Mouse (Mus musculus) midbrain, postnatal 0 days (tissue): ENCODE measurements around the gene Trim60. TPM values are rescaled to one million over a fixed set of nuclear protein-coding genes. Genes with fewer than 3 reads are reported as not detected.
"Not testable (repeated sequence)": the region's sequence is repeated elsewhere in the genome, so short reads cannot be mapped to it uniquely, and the experiment has no call there.

Source experiments
- ATAC-seq: fragments of 200-750 bp; cut with Nextera tagmentation; 2 replicates; pipeline ENCODE4 v1.8.0; 2017; ENCODE audit warnings: moderate number of reproducible peaks, mild to moderate bottlenecking, moderate TSS enrichment, moderate library complexity; ENCODE audit not compliant: low FRiP score
- DNase-seq: peaks from one replicate; pipeline ENCODE4 v3.0.0-alpha.2; 2015; ENCODE audit warnings: low spot score
- H3K27ac ChIP-seq: fragments of 300-500 bp; sonication (generic); 2 replicates; pipeline ENCODE4 v1.5.1; 2014; ENCODE audit warnings: low read depth, mild to moderate bottlenecking, low read length, mixed read lengths
- H3K27me3 ChIP-seq: fragments of 300-500 bp; sonication (generic); 2 replicates; pipeline ENCODE4 v1.6.1; 2014; ENCODE audit warnings: low read length, control low read depth, mixed read lengths; ENCODE audit not compliant: insufficient read depth
- H3K36me3 ChIP-seq: fragments of 300-500 bp; sonication (generic); 2 replicates; pipeline ENCODE4 v1.6.1; 2014; ENCODE audit warnings: low read length, control low read depth, mixed read lengths; ENCODE audit not compliant: insufficient read depth
- H3K4me1 ChIP-seq: fragments of 300-500 bp; sonication (generic); 2 replicates; pipeline ENCODE4 v1.6.1; 2014; ENCODE audit warnings: mild to moderate bottlenecking, control low read depth, antibody characterized with exemption, low read length, mixed read lengths; ENCODE audit not compliant: insufficient read depth
- H3K4me2 ChIP-seq: fragments of 300-500 bp; sonication (generic); 2 replicates; pipeline ENCODE4 v1.6.1; 2014; ENCODE audit warnings: low read depth, mild to moderate bottlenecking, low read length, mixed read lengths; ENCODE audit not compliant: poor library complexity, severe bottlenecking
- H3K4me3 ChIP-seq: fragments of 300-500 bp; sonication (generic); 2 replicates; pipeline ENCODE4 v1.5.1; 2014; ENCODE audit warnings: low read depth, mild to moderate bottlenecking, low read length, moderate library complexity
- H3K9ac ChIP-seq: fragments of 300-500 bp; sonication (generic); replicated peaks from 2 replicates; pipeline ENCODE4 v1.6.1; 2014; ENCODE audit warnings: mild to moderate bottlenecking, low read length, moderate library complexity, mixed read lengths; ENCODE audit not compliant: poor library complexity, severe bottlenecking
- H3K9me3 ChIP-seq: fragments of 300-500 bp; sonication (generic); 2 replicates; pipeline ENCODE4 v1.6.1; 2016; ENCODE audit warnings: low read length, control low read depth
- CTCF ChIP-seq: IDR thresholded peaks from 2 replicates; pipeline ENCODE4 v1.5.1; 2016; ENCODE audit warnings: antibody characterized with exemption, mild to moderate bottlenecking
- WGBS: fragments of 180-500 bp; shearing (Covaris S2); extraction: QIAGEN DNeasy Blood & Tissue Kit; methylation state at CpG from one replicate; pipeline ENCODE4 v1.1.7; 2014; 5-methylcytosine and 5-hydroxymethylcytosine counted together
- polyA plus RNA-seq: library from polyadenylated mRNA; unstranded; fragments of >200 nt; fragmentation: Nextera tagmentation; extraction: Ambion mirVana; gene quantifications from 2 replicates; pipeline ENCODE4 v1.2.1, GENCODE M21; 2015
- total RNA-seq: library from RNA; depleted of rRNA; stranded (reverse); fragments of >200 nt; gene quantifications from 2 replicates; pipeline ENCODE4 v1.2.3, GENCODE M21; 2014

The Trim60 gene
- total and polyA plus RNA-seq, 2 experiments from 2014 or later, result not detected

GRCm38 (mm10) chr8:65028959-65029686 is 10.7 kb upstream of the Trim60 start:
- 69% methylated on average over 12 of the region's 12 CpGs for WGBS
- Histone ChIP-seq H3K4me1 (no peaks in the 10 kb centered on the region), H3K4me3 (no peak overlapping the region), H3K9ac (no peak overlapping the region), H3K27ac (no peak overlapping the region), H3K36me3 (no peaks in the 10 kb centered on the region), H3K9me3 (no peaks in the 10 kb centered on the region), H3K4me2 (no peak overlapping the region), H3K27me3 (no peaks in the 10 kb centered on the region)
- no peak for TF ChIP-seq CTCF
- DNase-seq (no peak), ATAC-seq (no peak)

GRCm38 (mm10) chr8:65022485-65022884 is 4.1 kb upstream of the Trim60 start:
- TF ChIP-seq CTCF, result peak; percentile 83
- Histone ChIP-seq H3K4me1 (no peaks in the 10 kb centered on the region), H3K4me3 (no peak overlapping the region), H3K9me3 (no peaks in the 10 kb centered on the region), H3K27ac (no peak overlapping the region), H3K9ac (no peak overlapping the region), H3K27me3 (no peaks in the 10 kb centered on the region), H3K4me2 (no peak overlapping the region), H3K36me3 (no peaks in the 10 kb centered on the region)
- 51% methylated on average over 8 of the region's 8 CpGs for WGBS
- DNase-seq, result peak; percentile 43
- no peak for ATAC-seq

GRCm38 (mm10) chr8:65007616-65008015 is 10.8 kb downstream of the Trim60 start:
- not testable (repeated sequence) for H3K9ac ChIP-seq, H3K27ac ChIP-seq, H3K4me3 ChIP-seq, H3K4me2 ChIP-seq, H3K9me3 ChIP-seq, ATAC-seq, H3K36me3 ChIP-seq, H3K27me3 ChIP-seq, DNase-seq, H3K4me1 ChIP-seq
- 80% methylated on average over 6 of the region's 6 CpGs for WGBS

- Histone ChIP-seq H3K27me3 (no peaks in the 10 kb centered on the region), H3K4me3 (no peak overlapping the region), H3K36me3 (no peaks in the 10 kb centered on the region), H3K4me2 (no peak overlapping the region), H3K4me1 (no peaks in the 10 kb centered on the region), H3K9me3 (no peaks in the 10 kb centered on the region), H3K27ac (no peak overlapping the region), H3K9ac (no peak overlapping the region)
- no peak for ATAC-seq
- DNase-seq, result no peak
- TF ChIP-seq CTCF, result no peak
- 89% methylated on average over 4 of the region's 4 CpGs for WGBS
These were observed 19.5 kb downstream of the Trim60 start for GRCm38 (mm10) chr8:64998806-64999365.

GRCm38 (mm10) chr8:64987731-64988130 is 30.7 kb downstream of the Trim60 start, which contains the start of gene Trim75:
TSS of gene Trim75 (minus strand) at chr8:64987831.
- Histone ChIP-seq H3K27ac (no peak within 1 kb of the TSS), H3K36me3 (no peaks in the 10 kb centered on the region), H3K4me1 (no peaks in the 10 kb centered on the region), H3K9me3 (no peaks in the 10 kb centered on the region), H3K4me2 (no peak within 1 kb of the TSS), H3K9ac (no peak within 1 kb of the TSS), H3K4me3 (no peak within 1 kb of the TSS), H3K27me3 (no peaks in the 10 kb centered on the region)
- no peak for ATAC-seq
- DNase-seq, result no peak
- TF ChIP-seq CTCF, result no peak
- 92% methylated on average over 4 of the region's 4 CpGs for WGBS

GRCm38 (mm10) chr8:64983150-64983897 is 35.1 kb downstream of the Trim60 start:
- Histone ChIP-seq H3K9ac (no peak overlapping the region), H3K4me3 (no peak overlapping the region), H3K4me1 (no peaks in the 10 kb centered on the region), H3K4me2 (no peak overlapping the region), H3K27me3 (no peaks in the 10 kb centered on the region), H3K36me3 (no peaks in the 10 kb centered on the region), H3K27ac (no peak overlapping the region), H3K9me3 (no peaks in the 10 kb centered on the region)
- peak; percentile 7 for DNase-seq
- ATAC-seq, result no peak
- no peak for TF ChIP-seq CTCF
- 76% methylated on average over 20 of the region's 20 CpGs for WGBS
